28 mouse cellular contexts compared by ENCODE assay signal in genomic region chr6:17140021-17140420, GRCm38 (mm10).
"Had no signal": no experiment of that assay in that cellular context is flagged by ENCODE, and none has a peak within 500 bp of the region (broad histone marks: within the 10 kb centered on the region; RNA-seq: fewer than 3 reads in every experiment).

No protein-coding gene starts in this region.

- H3K27ac ChIP-seq: embryonic facial prominence, embryonic 10.5 days; embryonic facial prominence, embryonic 12.5 days; embryonic facial prominence, embryonic 13.5 days; embryonic facial prominence, embryonic 15.5 days; forebrain, embryonic 10.5 days; forebrain, embryonic 12.5 days; forebrain, embryonic 13.5 days; forebrain, embryonic 15.5 days; gastrocnemius, adult 2 months had no signal

- DNase-seq: cerebellum, adult 2 months; cerebellum, adult 8-10 months; cerebellum, adult 9-10 months; cerebellum, adult 9-11 months; cerebellum, postnatal 10 days; cerebellum, postnatal 14 days; cerebellum, postnatal 25 days; cerebellum, postnatal 36 days; embryo, embryonic 11 days; forebrain, postnatal 0 days; gastrocnemius, adult 2 months; gastrocnemius, postnatal 10 days; gastrocnemius, postnatal 14 days; gastrocnemius, postnatal 25 days; gastrocnemius, postnatal 36 days; heart, adult 11 months; heart, adult 18-20 months had no signal

- H3K9ac ChIP-seq: embryonic facial prominence, embryonic 12.5 days; embryonic facial prominence, embryonic 13.5 days; embryonic facial prominence, embryonic 15.5 days; forebrain, embryonic 12.5 days; forebrain, embryonic 13.5 days; forebrain, embryonic 15.5 days; forebrain, postnatal 0 days had no signal

- H3K4me2 ChIP-seq: embryonic facial prominence, embryonic 12.5 days; embryonic facial prominence, embryonic 13.5 days; embryonic facial prominence, embryonic 15.5 days; forebrain, embryonic 12.5 days; forebrain, embryonic 13.5 days; forebrain, embryonic 15.5 days had no signal

- H3K36me3 ChIP-seq: embryonic facial prominence, embryonic 10.5 days; embryonic facial prominence, embryonic 12.5 days; embryonic facial prominence, embryonic 13.5 days; embryonic facial prominence, embryonic 15.5 days; forebrain, embryonic 10.5 days; forebrain, embryonic 12.5 days; forebrain, embryonic 15.5 days had no signal

- H3K27me3 ChIP-seq: embryonic facial prominence, embryonic 12.5 days; embryonic facial prominence, embryonic 13.5 days; embryonic facial prominence, embryonic 15.5 days; forebrain, embryonic 12.5 days; forebrain, embryonic 13.5 days; forebrain, embryonic 15.5 days had no signal

- H3K9me3 ChIP-seq: embryonic facial prominence, embryonic 10.5 days; embryonic facial prominence, embryonic 12.5 days; embryonic facial prominence, embryonic 13.5 days; embryonic facial prominence, embryonic 15.5 days; forebrain, embryonic 10.5 days; forebrain, embryonic 12.5 days; forebrain, embryonic 13.5 days; forebrain, embryonic 15.5 days had no signal

- H3K4me3 ChIP-seq: embryonic facial prominence, embryonic 10.5 days; embryonic facial prominence, embryonic 12.5 days; embryonic facial prominence, embryonic 13.5 days; embryonic facial prominence, embryonic 15.5 days; erythroblast, embryonic 14.5 days; forebrain, embryonic 10.5 days; forebrain, embryonic 12.5 days; forebrain, embryonic 13.5 days; forebrain, embryonic 15.5 days; gastrocnemius, adult 2 months had no signal

- H3K4me1 ChIP-seq: embryonic facial prominence, embryonic 10.5 days; embryonic facial prominence, embryonic 12.5 days; embryonic facial prominence, embryonic 15.5 days had no signal

- ATAC-seq: forebrain, embryonic 13.5 days; forebrain, embryonic 14.5 days; forebrain, embryonic 15.5 days; forebrain, embryonic 16.5 days; forebrain, postnatal 0 days had no signal
